Mouse (Mus musculus) mature B cell (primary cell): Measurements from ENCODE around the gene Spata5.
"Not testable (repeated sequence)": the region's sequence is repeated elsewhere in the genome, so short reads cannot be mapped to it uniquely, and the experiment has no call there.

Experiments
- in situ Hi-C: fragments of 300-500 bp; cut with MboI; formaldehyde crosslinking; loops from 2 replicates; pipeline ENCODE4 v1.14.3; 2019

Gene Spata5

GRCm38 (mm10) chr3:37569661-37570566, 150.2 kb downstream of the Spata5 start:
- in situ Hi-C loops: no loop called here

DNA sequence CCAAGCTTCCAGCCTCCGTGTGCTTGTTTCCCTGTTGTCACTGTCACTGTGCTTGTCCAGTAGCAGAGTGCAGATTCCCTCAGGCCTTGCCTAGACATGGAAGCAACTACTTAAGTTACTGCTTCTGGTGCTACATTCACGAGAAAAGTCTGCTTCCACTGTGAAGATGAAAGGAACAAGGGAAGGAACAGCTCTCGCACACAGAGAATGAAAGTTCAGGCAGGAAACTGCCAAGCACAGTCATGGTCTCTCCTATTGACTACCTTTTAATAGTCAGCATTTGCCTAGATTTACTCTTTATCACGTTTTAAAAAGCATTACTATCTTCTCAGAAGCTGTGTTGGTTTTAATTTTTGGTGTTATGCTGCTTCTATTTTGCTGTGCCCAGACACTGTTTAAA, 151.9 kb downstream of the Spata5 start:
- in situ Hi-C loops: no loop called here

GRCm38 (mm10) chr3:37572066-37572465, 152.4 kb downstream of the Spata5 start:
- in situ Hi-C loops: no loop called here

GRCm38 (mm10) chr3:37576840-37577239, 157.1 kb downstream of the Spata5 start:
- in situ Hi-C loops: no loop called here

GRCm38 (mm10) chr3:37577706-37578105, 158.0 kb downstream of the Spata5 start:
- in situ Hi-C loops: no loop called here

DNA sequence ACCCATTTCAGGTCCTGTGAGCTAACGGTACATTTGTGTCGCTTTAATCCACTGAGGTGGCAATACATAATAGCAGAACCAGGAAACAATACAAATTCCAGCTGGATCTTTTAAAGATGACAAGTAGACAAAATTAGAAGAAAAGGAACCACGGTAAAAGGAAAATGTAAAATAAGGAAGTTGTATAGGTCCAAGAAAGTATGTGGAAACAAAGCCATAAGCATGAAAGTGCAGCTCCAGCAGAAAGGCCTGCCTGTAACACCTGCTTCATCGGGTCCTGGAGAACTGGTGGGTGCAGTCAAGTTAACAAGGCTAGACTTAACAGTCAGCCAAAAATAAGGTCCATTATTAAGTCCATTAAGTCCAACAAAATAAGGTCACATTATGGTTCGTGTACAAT, 164.9 kb downstream of the Spata5 start:
- in situ Hi-C loops: no loop called here

GRCm38 (mm10) chr3:37585967-37586730, 166.5 kb downstream of the Spata5 start:
- in situ Hi-C loops: no loop called here

DNA sequence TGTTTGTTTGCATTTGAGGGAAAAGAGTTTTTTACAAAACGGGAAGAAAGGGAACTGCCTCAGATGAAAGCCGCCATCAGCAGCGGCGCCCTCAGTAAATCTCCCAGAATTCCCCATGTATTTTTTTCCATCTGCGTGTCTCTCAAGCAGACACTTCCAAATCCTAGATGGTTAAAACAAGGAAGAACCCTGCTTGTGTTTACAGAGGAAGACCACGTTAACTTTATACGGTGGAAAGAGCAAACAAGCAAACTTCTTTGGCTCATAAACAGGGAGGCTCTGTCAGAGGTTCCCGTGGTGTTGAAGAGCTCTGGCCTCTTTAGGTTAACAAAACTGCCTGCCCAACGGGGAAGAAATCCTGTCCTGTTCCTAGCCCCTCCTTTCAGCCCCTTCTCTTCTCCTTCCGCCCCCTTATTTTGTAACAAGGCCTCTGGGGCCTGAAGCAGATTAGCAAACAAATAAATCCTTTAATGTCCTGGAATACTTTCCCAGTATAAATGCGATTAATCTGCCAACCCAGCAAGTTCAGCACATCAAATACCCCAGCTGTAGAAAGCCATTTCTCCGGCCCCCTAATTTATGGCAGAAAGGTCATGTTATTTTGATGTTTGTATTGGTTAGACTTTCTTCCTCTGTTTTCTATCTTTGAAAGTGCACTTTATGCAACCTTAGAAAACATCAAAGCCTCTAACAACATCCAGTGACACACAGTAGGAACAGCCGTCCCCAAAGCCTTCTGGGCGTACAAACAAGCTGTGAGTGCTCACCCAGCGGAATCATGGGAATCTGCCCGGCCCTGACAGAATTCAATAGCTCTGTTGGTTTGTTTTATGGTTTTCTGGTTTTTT, 167.3 kb downstream of the Spata5 start:
- in situ Hi-C loops: no loop called here

DNA sequence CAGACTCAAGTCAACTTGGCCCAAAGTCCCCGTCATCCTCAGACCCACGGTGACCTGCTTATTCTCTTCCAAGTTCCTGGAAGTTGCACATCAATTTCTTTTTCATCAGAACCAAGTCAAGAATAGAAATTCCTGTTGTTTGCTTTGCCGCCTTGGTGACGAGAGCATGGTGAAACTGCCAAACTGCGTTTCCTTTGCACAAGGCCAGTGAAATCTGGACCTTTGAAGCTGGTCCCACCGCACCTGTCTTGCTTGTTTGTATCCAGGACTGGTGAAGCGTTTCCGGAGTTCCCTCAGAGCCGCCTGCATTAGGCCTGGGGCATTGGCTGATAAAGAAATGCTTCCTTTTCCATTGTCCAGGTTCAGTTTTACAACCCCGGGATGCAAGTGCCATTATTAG, 176.0 kb downstream of the Spata5 start:
- in situ Hi-C loops: no loop called here

GRCm38 (mm10) chr3:37596519-37596918, 176.8 kb downstream of the Spata5 start:
- in situ Hi-C loops: no loop called here

GRCm38 (mm10) chr3:37597200-37597599, 177.5 kb downstream of the Spata5 start:
- in situ Hi-C loops: no loop called here

DNA sequence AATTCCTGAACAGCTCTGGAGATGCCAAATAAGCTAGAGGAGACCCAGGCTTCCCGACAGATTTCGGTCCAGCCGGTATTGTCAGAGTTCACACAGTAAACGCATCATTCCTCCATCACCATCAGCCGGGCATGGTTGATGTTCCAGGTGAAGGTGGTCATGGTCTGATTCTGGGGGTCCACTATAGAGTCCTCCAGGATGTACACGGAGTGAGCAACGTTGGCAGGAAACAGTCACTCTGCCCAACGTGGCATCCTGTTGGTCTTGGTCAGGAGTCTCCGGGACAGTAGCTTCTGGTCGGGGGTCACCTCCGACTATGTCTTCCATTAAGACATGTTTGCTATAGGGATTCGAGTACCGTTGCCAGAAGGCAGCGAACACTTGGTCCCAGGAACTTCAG, 179.9 kb downstream of the Spata5 start:
- in situ Hi-C loops: not testable (repeated sequence)

DNA sequence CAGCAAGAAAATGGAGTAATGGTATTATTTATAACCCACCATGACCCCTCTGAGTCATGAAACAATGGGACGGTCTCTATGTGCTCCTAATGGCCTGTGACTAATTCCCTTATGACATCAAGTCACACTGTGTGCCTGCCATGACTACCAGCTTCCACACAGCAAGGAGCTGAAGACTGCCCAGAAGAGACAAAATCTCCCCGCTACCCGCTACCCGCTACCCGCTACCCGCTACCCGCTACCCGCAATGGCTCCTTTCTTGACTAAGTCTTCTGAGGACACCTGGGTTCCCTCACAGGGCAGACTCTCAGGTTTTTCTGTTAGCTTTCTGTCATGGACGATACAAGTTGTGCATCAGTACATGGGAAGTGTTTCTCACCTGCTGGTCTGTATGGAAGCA, 182.7 kb downstream of the Spata5 start:
- in situ Hi-C loops: no loop called here

DNA sequence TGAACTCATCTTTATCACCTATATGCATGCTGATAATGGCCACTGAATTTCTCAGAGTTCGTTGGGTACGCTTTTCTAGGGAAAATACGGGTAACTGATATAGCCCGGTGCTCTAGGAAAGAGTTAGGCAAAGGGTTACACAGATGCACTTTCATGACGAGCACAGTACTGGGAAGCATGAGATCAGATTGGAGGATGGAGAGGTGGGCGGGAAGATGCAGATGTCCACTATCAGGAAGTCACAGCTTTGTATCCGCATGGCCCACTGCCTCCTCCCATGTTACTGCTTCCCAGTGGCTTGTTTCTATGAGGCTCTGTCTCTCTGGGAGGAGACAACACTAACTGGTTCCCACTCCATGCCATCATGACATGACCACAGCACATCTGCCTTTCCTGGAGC, 183.2 kb downstream of the Spata5 start:
- in situ Hi-C loops: no loop called here

DNA sequence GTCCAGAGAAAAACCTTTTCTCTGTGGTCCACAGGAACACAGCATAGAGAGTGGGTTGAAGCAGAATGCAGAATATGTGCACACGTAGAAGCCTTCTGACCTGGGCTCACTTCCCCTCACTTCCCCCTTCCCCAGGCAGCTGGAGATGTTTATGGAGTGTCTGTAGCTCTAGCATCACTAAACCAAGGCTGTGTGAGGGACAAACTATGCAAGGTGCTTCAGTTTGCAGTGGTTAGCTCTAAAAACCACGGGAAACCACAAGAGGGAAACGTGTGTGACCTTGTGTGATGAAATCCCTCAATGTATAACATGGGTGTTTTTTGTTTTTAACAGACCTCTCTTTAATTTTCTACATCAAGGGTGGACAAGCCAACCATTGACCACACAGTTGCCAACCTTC, 183.8 kb downstream of the Spata5 start:
- in situ Hi-C loops: no loop called here

- in situ Hi-C loops: no loop called here
Observed at GRCm38 (mm10) chr3:37604976-37605875, 185.5 kb downstream of the Spata5 start.

DNA sequence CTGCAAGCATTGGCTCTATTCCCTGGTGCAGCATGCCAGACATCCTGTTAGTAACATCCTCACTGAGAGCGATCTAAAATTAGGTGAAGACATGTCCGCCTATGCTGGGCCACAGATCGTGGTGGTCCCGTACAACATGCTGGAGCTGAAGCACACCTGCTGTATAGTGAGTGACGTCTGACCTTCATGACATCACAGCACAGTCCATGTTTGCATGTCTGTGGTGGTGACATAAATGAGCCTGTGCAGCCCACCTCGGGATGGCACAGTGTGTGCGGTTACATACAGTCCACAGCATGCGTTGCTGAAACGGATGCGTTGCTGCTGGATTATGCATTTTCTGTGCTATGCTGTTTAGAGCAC, 186.2 kb downstream of the Spata5 start:
- in situ Hi-C loops: no loop called here

DNA sequence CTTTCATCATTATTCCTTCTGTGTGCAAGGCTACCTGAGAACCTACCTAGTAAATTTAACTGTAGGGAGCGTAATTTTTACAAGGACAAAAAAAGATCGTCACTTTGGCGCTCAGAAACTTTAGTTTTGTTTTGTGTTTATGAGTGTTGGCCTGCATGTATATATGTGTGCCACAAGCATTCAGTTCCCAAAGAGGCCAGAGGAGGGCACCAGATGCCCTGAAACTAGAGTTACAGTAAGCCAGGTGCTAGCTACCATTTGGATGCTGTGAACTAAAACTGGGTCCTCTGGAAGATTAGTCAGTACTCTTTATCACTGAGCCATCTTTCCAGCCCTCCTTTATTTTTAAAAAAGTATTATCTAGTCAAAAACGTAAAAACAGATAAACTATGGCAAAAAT, 189.2 kb downstream of the Spata5 start:
- in situ Hi-C loops: no loop called here

GRCm38 (mm10) chr3:37610670-37611069, 191.0 kb downstream of the Spata5 start:
- in situ Hi-C loops: no loop called here

DNA sequence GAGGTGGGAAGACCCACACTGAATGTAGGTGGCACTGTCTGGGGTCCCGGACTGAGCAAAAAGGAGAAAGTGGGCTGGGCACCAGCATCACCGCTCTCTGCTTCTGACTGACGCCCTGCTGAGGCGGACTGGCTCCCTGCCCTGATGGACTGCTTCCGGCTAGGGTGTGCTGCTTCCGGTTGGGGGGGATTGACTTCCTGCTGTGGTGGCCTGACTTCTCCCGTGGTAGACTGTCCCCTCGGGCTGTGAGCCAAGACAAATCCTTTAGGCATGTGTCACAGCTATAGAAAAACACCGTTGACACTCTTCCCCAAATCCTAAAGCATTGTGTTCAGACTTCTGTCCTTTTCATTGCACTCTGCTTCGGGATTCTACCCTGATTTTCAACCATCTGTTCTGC, 194.0 kb downstream of the Spata5 start:
- in situ Hi-C loops: no loop called here
